Mouse (Mus musculus) C2C12 (cell line): ENCODE data around the gene Plekha4.

ENCODE experiments used
- CEBPB ChIP-seq: IDR thresholded peaks from one replicate; pipeline ENCODE4 v1.6.1; 2011; ENCODE audit warnings: low read depth, mild to moderate bottlenecking, control low read depth, moderate library complexity
- CTCF ChIP-seq: IDR thresholded peaks from one replicate; pipeline ENCODE4 v1.5.1; 2011; ENCODE audit not compliant: control insufficient read depth, insufficient read depth, insufficient read length
- MAX ChIP-seq: IDR thresholded peaks from one replicate; pipeline ENCODE4 v1.6.1; 2011; ENCODE audit warnings: mild to moderate bottlenecking, control low read depth
- MYOD1 ChIP-seq: IDR thresholded peaks from one replicate; pipeline ENCODE4 v1.6.1; 2011; ENCODE audit warnings: low read depth; ENCODE audit not compliant: control insufficient read depth, insufficient read length
- MYOG ChIP-seq: IDR thresholded peaks from one replicate; pipeline ENCODE4 v1.6.1; 2011; ENCODE audit not compliant: control insufficient read depth, insufficient read length; ENCODE audit errors: extremely low read depth
- USF1 ChIP-seq: IDR thresholded peaks from one replicate; pipeline ENCODE4 v1.6.1; 2011; ENCODE audit warnings: low read depth, mild to moderate bottlenecking, control low read depth, moderate library complexity

DNA sequence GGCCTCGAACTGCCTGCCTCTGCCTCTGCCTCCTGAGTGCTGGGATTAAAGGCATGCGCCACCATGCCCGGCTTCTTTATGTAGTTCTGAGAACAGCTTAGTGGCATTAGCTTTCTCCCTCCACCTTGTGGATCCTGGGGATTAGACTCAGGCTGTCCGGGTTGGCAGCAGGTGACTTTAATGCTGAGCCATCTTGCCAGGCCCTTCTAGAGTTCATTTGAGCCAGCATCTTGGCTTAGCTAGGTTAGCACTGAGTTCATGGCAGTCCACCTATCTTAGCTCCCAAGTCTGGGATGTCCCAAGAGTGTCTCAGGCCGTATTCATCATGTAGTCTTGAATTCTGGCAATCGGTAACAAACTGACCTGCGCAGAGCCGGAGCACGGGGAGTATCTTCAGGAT is 39.3 kb downstream of the Plekha4 start:
- TF ChIP-seq CTCF (no peak), CEBPB (no peak), MAX (no peak), MYOG (no peak), USF1 (no peak), MYOD1 (no peak)
